Mouse (Mus musculus): ENCODE results near the gene Ppp1r13b. TPM values are rescaled to one million over a fixed set of nuclear protein-coding genes. Genes with fewer than 3 reads are reported as not detected.

Gene Ppp1r13b
- total and polyA plus RNA-seq, 3 experiments = 1.5 to 8.7 TPM; not detected in 1

DNA sequence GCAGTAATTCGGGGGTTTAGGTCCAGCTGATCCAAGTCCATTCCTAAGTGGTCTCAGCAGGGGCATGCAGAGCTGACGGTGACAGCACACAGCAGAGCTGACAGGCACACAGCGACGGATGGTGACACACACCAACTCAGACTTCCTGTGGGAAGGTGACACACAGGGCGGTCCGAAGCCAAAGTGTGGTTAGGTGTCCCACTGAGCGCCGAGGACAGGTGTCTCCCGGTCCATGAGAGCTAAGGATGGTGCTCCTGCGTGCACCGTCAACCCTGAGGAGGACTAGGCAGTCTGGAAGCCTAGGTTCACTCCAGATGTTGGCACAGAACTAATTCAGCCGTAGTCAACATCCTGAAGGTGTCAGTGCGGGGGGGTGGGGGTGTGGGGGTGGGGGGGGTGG is 95.8 kb downstream of the Ppp1r13b start:
- peaks cover 0 to 7% of the 10 kb centered on the region in 2 experiments; a peak in 1 of 4 replicates for H3K36me3 ChIP-seq (ENCODE audit: control insufficient read depth in 1 of 2, insufficient read depth in 2 of 2, low read length in 2 of 2)
- peaks cover 7 to 24% of the 10 kb centered on the region in 2 experiments for H3K4me1 ChIP-seq (ENCODE audit: control insufficient read depth in 1 of 2, insufficient read depth in 2 of 2, low read length in 2 of 2)
- DNase-seq (ENCODE audit: low read depth, low spot score) = no peak

GRCm38 (mm10) chr12:111809762-111810161 is 98.1 kb downstream of the Ppp1r13b start:
- H3K36me3 ChIP-seq (ENCODE audit: control insufficient read depth in 1 of 2, insufficient read depth in 2 of 2, low read length in 2 of 2) = no peaks in the 10 kb centered on the region
- H3K9me3 ChIP-seq (replicated peaks; ENCODE audit: insufficient read depth, low read length) = no peaks in the 10 kb centered on the region
- H3K4me1 ChIP-seq (ENCODE audit: control insufficient read depth in 1 of 2, insufficient read depth in 2 of 2, low read length in 2 of 2) = 0 out of 4 replicates have a peak, but pooled peaks cover 0 to 8% of the 10 kb centered on the region in 2 experiments
- no peak overlapping the region for H3K9ac ChIP-seq (ENCODE audit: control insufficient read depth, low read depth, low read length, poor library complexity, severe bottlenecking)
- DNase-seq (ENCODE audit: low read depth, low spot score) = peak; percentile 72
- no peak overlapping the region for H3K4me3 ChIP-seq (ENCODE audit: control insufficient read depth in 1 of 2, insufficient read depth in 1 of 2, low read depth in 2 of 2, low read length in 2 of 2)
- H3K27me3 ChIP-seq (ENCODE audit: control insufficient read depth in 1 of 2, insufficient read depth in 2 of 2, low read length in 2 of 2) = no peaks in the 10 kb centered on the region
- no peak overlapping the region for H3K27ac ChIP-seq (ENCODE audit: control insufficient read depth, low read depth, low read length)
- H3K79me2 ChIP-seq (ENCODE audit: control insufficient read depth, insufficient read depth, low read length, poor library complexity) = peaks cover 7% of the 10 kb centered on the region
- TF ChIP-seq MAFK (IDR thresholded peaks at IDR 0.05; ENCODE audit: borderline replicate concordance, low read depth, low read length) = no peak
- no peak for TF ChIP-seq POLR2AphosphoS2 (IDR thresholded peaks at IDR 0.05; ENCODE audit: low read length)
- no peak for TF ChIP-seq USF2 (IDR thresholded peaks at IDR 0.05; ENCODE audit: borderline replicate concordance in 1 of 2, insufficient read depth in 1 of 2, low read depth in 1 of 2, low read length in 2 of 2)
- TF ChIP-seq ZNF384 (IDR thresholded peaks at IDR 0.05; ENCODE audit: low read depth, low read length) = no peak

More for the DNA sequence above, 95.8 kb downstream of the Ppp1r13b start:
- Histone ChIP-seq H3K27ac (ENCODE audit: control insufficient read depth, low read depth, low read length) (no peak overlapping the region), H3K79me2 (ENCODE audit: control insufficient read depth, insufficient read depth, low read length, poor library complexity) (peaks cover 12% of the 10 kb centered on the region), H3K27me3 (ENCODE audit: control insufficient read depth in 1 of 2, insufficient read depth in 2 of 2, low read length in 2 of 2) (no peaks in the 10 kb centered on the region), H3K4me3 (ENCODE audit: control insufficient read depth in 1 of 2, insufficient read depth in 1 of 2, low read depth in 2 of 2, low read length in 2 of 2) (no peak overlapping the region), H3K9me3 (replicated peaks; ENCODE audit: insufficient read depth, low read length) (no peaks in the 10 kb centered on the region), H3K9ac (ENCODE audit: control insufficient read depth, low read depth, low read length, poor library complexity, severe bottlenecking) (no peak overlapping the region)
- TF ChIP-seq USF1 (IDR thresholded peaks at IDR 0.05; ENCODE audit: low read depth, low read length) = no peak
- TF ChIP-seq NELFE (IDR thresholded peaks at IDR 0.05; ENCODE audit: low read depth, low read length) = no peak
- no peak for TF ChIP-seq E2F4 (IDR thresholded peaks at IDR 0.05; ENCODE audit: borderline replicate concordance, low read depth, low read length)
- no peak for TF ChIP-seq SIN3A (IDR thresholded peaks at IDR 0.05; ENCODE audit: low read length)
- TF ChIP-seq MYC (IDR thresholded peaks at IDR 0.05; ENCODE audit: low read depth, low read length) = no peak
- TF ChIP-seq ZC3H11A (IDR thresholded peaks at IDR 0.05; ENCODE audit: low read depth, low read length) = no peak
- no peak for TF ChIP-seq MAX (IDR thresholded peaks at IDR 0.05; ENCODE audit: low read length)
- TF ChIP-seq CHD2 (IDR thresholded peaks at IDR 0.05; ENCODE audit: low read length) = no peak
- TF ChIP-seq RCOR1 (IDR thresholded peaks at IDR 0.05; ENCODE audit: low read depth, low read length) = no peak
- TF ChIP-seq ETS1 (IDR thresholded peaks at IDR 0.05; ENCODE audit: low read depth, low read length) = no peak
- no peak for TF ChIP-seq CTCF (IDR thresholded peaks at IDR 0.05 in 2 of 3, conservative IDR thresholded peaks at IDR 0.05 in 1 of 3; ENCODE audit: control insufficient read depth in 1 of 3, insufficient read depth in 1 of 3, low read depth in 2 of 3, low read length in 3 of 3, poor library complexity in 1 of 3, severe bottlenecking in 1 of 3)
- TF ChIP-seq TAL1 (IDR thresholded peaks at IDR 0.05; ENCODE audit: low read length) = no peak
- no peak for TF ChIP-seq HCFC1 (IDR thresholded peaks at IDR 0.05; ENCODE audit: low read depth, low read length)
- no peak for TF ChIP-seq MYB (IDR thresholded peaks at IDR 0.05; ENCODE audit: low read depth, low read length)

Data from MEL (cell line).